Mouse (Mus musculus): ENCODE results near the gene Krtap1-3.

Gene Krtap1-3

DNA sequence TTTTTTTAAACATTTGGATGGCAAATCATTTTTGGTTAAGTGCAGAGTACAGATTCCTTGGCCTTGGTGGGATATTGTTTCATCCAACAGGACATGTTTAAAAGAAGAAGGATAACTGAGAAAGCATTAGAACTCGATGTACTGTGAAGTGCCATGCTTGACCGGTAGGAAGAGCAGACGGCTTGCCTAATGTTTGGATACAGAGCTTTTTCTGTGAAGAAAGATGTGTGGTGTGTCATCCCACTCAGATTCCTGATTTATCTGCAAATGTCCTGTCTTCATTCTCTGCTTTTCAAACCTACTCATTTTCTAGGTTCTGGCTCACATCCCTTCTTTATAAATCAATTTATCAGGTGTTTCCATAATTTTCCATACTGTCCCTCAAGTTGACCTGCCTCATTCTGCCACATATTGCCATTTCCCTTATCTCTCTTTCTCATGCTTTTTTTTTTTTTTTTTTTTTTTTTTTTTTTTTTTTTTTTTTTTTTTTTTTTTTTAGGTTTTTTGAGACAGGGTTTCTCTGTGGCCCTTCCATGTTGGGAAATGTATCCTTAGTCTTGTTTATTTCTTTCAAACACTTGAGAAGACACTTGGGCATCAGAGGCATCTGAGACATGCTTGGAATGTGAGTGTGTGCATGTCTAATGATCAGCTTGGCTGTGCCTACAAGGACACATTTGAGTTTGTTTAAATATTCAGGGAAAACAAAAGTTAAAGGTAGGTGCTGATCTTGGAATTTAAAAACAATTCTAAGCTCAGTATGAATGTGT lies 33.0 kb downstream of the Krtap1-3 start:
- no peak for DNase-seq

DNA sequence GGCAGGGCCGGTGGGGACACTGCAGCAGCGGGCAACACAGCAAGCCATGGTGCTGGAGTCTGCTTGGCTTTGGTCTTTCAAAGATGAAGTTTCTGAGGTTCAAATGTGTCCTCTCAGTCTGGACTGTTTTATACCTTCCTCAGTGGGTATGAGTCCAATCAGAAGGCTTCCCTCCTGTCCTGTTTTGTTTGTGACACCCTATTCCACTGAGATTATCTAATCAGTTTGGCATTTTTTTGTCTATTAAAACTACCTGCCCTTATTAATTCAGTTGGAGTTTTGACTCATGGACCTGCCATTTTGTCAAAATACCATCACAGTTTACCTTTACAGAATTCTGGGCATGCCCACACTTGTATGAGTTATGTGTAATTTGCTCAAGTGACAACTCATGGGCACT lies 34.4 kb downstream of the Krtap1-3 start, which contains the start of gene Krtap3-2:
Gene Krtap3-2, minus strand, starts transcription at position 101 of the 400 bp plus-strand sequence.
- no peak for DNase-seq

DNA sequence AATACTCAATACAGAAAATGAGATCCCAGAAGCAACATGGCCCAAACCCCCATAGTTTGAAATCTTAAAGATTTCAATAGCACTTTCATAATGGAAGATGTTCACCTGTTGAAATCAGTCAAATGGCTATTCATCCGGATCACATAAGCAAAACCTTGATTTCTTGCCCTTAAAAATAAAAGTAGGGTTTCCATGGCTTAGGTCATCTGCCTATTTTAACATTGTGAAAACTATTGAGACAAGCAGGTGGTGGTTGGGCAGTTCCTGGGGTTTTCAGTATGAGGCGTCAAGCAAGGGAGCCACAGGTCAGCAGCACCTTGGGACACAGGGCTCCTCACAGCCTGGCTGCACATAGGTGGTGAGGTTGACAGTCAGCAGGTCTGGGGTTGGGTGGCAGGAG lies 34.9 kb downstream of the Krtap1-3 start:
- DNase-seq = no peak

- no peak for DNase-seq
Observed at GRCm38 (mm10) chr11:99550765-99551164, 40.4 kb downstream of the Krtap1-3 start, which contains the start of gene Krtap3-3. Krtap3-3 (minus strand) TSS chr11:99550865.

- no peak for DNase-seq
Observed at GRCm38 (mm10) chr11:99547892-99548291, 43.2 kb downstream of the Krtap1-3 start.
